Mouse (Mus musculus): ENCODE results near the gene Tex2. TPM values are rescaled to one million over a fixed set of nuclear protein-coding genes. Genes with fewer than 3 reads are reported as not detected.

The Tex2 gene
- polyA plus RNA-seq, 1 experiment: 13.3 TPM

GRCm38 (mm10) chr11:106536253-106536912 is 76.8 kb downstream of the Tex2 start:
- H3K4me1 ChIP-seq (ENCODE audit: control insufficient read depth, insufficient read depth, low read length): peaks cover 5% of the 10 kb centered on the region; the same call in 1 of the 2 replicates
- no peak overlapping the region for H3K27ac ChIP-seq (ENCODE audit: insufficient read depth, low read length)
- no peak overlapping the region for H3K4me3 ChIP-seq (ENCODE audit: insufficient read depth, low read length)
- TF ChIP-seq POLR2A (IDR thresholded peaks at IDR 0.05; ENCODE audit: low read depth, low read length) (no peak), CTCF (IDR thresholded peaks at IDR 0.05; ENCODE audit: borderline replicate concordance, insufficient read depth, low read length) (no peak)

- H3K4me3 ChIP-seq (ENCODE audit: insufficient read depth, low read length): no peak overlapping the region
- TF ChIP-seq CTCF (IDR thresholded peaks at IDR 0.05; ENCODE audit: borderline replicate concordance, insufficient read depth, low read length) (no peak), POLR2A (IDR thresholded peaks at IDR 0.05; ENCODE audit: low read depth, low read length) (no peak)
- H3K27ac ChIP-seq (ENCODE audit: insufficient read depth, low read length): no peak overlapping the region
- H3K4me1 ChIP-seq (ENCODE audit: control insufficient read depth, insufficient read depth, low read length): peaks cover 5% of the 10 kb centered on the region; the same call in 1 of the 2 replicates
Observed at GRCm38 (mm10) chr11:106535660-106536252, 77.5 kb downstream of the Tex2 start.

GRCm38 (mm10) chr11:106532248-106532790 is 80.9 kb downstream of the Tex2 start:
- no peak for TF ChIP-seq CTCF (IDR thresholded peaks at IDR 0.05; ENCODE audit: borderline replicate concordance, insufficient read depth, low read length)
- no peak for TF ChIP-seq POLR2A (IDR thresholded peaks at IDR 0.05; ENCODE audit: low read depth, low read length)

GRCm38 (mm10) chr11:106529786-106530185 is 83.4 kb downstream of the Tex2 start:
- no peak overlapping the region for H3K27ac ChIP-seq (ENCODE audit: insufficient read depth, low read length)
- TF ChIP-seq POLR2A (IDR thresholded peaks at IDR 0.05; ENCODE audit: low read depth, low read length) (no peak), CTCF (IDR thresholded peaks at IDR 0.05; ENCODE audit: borderline replicate concordance, insufficient read depth, low read length) (no peak)
- H3K4me3 ChIP-seq (ENCODE audit: insufficient read depth, low read length): no peak overlapping the region
- H3K4me1 ChIP-seq (ENCODE audit: control insufficient read depth, insufficient read depth, low read length): peaks cover 3% of the 10 kb centered on the region

More at GRCm38 (mm10) chr11:106532248-106532790, 80.9 kb downstream of the Tex2 start:
- H3K27ac ChIP-seq (ENCODE audit: insufficient read depth, low read length): no peak overlapping the region
- no peak overlapping the region for H3K4me3 ChIP-seq (ENCODE audit: insufficient read depth, low read length)
- H3K4me1 ChIP-seq (ENCODE audit: control insufficient read depth, insufficient read depth, low read length): peaks cover 3% of the 10 kb centered on the region

- Histone ChIP-seq H3K4me3 (ENCODE audit: insufficient read depth, low read length) (no peak overlapping the region), H3K4me1 (ENCODE audit: control insufficient read depth, insufficient read depth, low read length) (peaks cover 3% of the 10 kb centered on the region), H3K27ac (ENCODE audit: insufficient read depth, low read length) (no peak overlapping the region)
- TF ChIP-seq CTCF (IDR thresholded peaks at IDR 0.05; ENCODE audit: borderline replicate concordance, insufficient read depth, low read length) (no peak), POLR2A (IDR thresholded peaks at IDR 0.05; ENCODE audit: low read depth, low read length) (no peak)
Observed at GRCm38 (mm10) chr11:106529113-106529512, 84.1 kb downstream of the Tex2 start.

- H3K4me1 ChIP-seq (ENCODE audit: control insufficient read depth, insufficient read depth, low read length): peaks cover 3% of the 10 kb centered on the region
- TF ChIP-seq CTCF (IDR thresholded peaks at IDR 0.05; ENCODE audit: borderline replicate concordance, insufficient read depth, low read length) (no peak), POLR2A (IDR thresholded peaks at IDR 0.05; ENCODE audit: low read depth, low read length) (no peak)
- no peak overlapping the region for H3K27ac ChIP-seq (ENCODE audit: insufficient read depth, low read length)
- no peak overlapping the region for H3K4me3 ChIP-seq (ENCODE audit: insufficient read depth, low read length)
Observed at GRCm38 (mm10) chr11:106527926-106528325, 85.3 kb downstream of the Tex2 start.

- peaks cover 3% of the 10 kb centered on the region for H3K4me1 ChIP-seq (ENCODE audit: control insufficient read depth, insufficient read depth, low read length)
- H3K27ac ChIP-seq (ENCODE audit: insufficient read depth, low read length): no peak overlapping the region
- no peak for TF ChIP-seq POLR2A (IDR thresholded peaks at IDR 0.05; ENCODE audit: low read depth, low read length)
- no peak for TF ChIP-seq CTCF (IDR thresholded peaks at IDR 0.05; ENCODE audit: borderline replicate concordance, insufficient read depth, low read length)
- no peak overlapping the region for H3K4me3 ChIP-seq (ENCODE audit: insufficient read depth, low read length)
Observed at GRCm38 (mm10) chr11:106527147-106527821, 85.9 kb downstream of the Tex2 start.

- Histone ChIP-seq H3K27ac (ENCODE audit: insufficient read depth, low read length) (no peak overlapping the region), H3K4me1 (ENCODE audit: control insufficient read depth, insufficient read depth, low read length) (peaks cover 2% of the 10 kb centered on the region; the same call in 1 of the 2 replicates), H3K4me3 (ENCODE audit: insufficient read depth, low read length) (no peak overlapping the region)
- TF ChIP-seq POLR2A (IDR thresholded peaks at IDR 0.05; ENCODE audit: low read depth, low read length) (no peak), CTCF (IDR thresholded peaks at IDR 0.05; ENCODE audit: borderline replicate concordance, insufficient read depth, low read length) (no peak)
Observed at GRCm38 (mm10) chr11:106522538-106522937, 90.7 kb downstream of the Tex2 start.

- Histone ChIP-seq H3K4me3 (ENCODE audit: insufficient read depth, low read length) (no peak overlapping the region), H3K27ac (ENCODE audit: insufficient read depth, low read length) (no peak overlapping the region), H3K4me1 (ENCODE audit: control insufficient read depth, insufficient read depth, low read length) (peaks cover 2% of the 10 kb centered on the region; the same call in 1 of the 2 replicates)
- TF ChIP-seq POLR2A (IDR thresholded peaks at IDR 0.05; ENCODE audit: low read depth, low read length) (no peak), CTCF (IDR thresholded peaks at IDR 0.05; ENCODE audit: borderline replicate concordance, insufficient read depth, low read length) (no peak)
Observed at GRCm38 (mm10) chr11:106521612-106522011, 91.6 kb downstream of the Tex2 start.

Data from embryonic fibroblast, embryonic 13.5 days (primary cell).